Mouse (Mus musculus) liver, adult 2 months (tissue): ENCODE results near the gene Nccrp1. TPM values are rescaled to one million over a fixed set of nuclear protein-coding genes. Genes with fewer than 3 reads are reported as not detected.

ENCODE experiments used
- DNase-seq: peaks from one replicate; pipeline ENCODE4 v3.0.0-alpha.2; 2011; ENCODE audit warnings: low read depth, low spot score; ENCODE audit errors: extremely low read depth
- H3K27ac ChIP-seq: fragments of 200-500 bp; replicated peaks from 2 replicates; pipeline ENCODE4 v1.5.1; 2012; ENCODE audit warnings: low read depth, mild to moderate bottlenecking, control low read depth, inconsistent platforms, low read length; ENCODE audit not compliant: insufficient read depth
- H3K27me3 ChIP-seq: fragments of 200-500 bp; 2 replicates; pipeline ENCODE4 v1.6.1; 2012; ENCODE audit warnings: mild to moderate bottlenecking, moderate library complexity, low read length, inconsistent platforms; ENCODE audit not compliant: control insufficient read depth, insufficient read depth
- H3K36me3 ChIP-seq: fragments of 200-500 bp; 2 replicates; pipeline ENCODE4 v1.6.1; 2012; ENCODE audit warnings: low read length, inconsistent platforms; ENCODE audit not compliant: control insufficient read depth, insufficient read depth
- H3K4me1 ChIP-seq: fragments of 200-500 bp; 2 replicates; pipeline ENCODE4 v1.6.1; 2011; ENCODE audit warnings: low read length; ENCODE audit not compliant: control insufficient read depth, insufficient read depth
- H3K4me3 ChIP-seq: fragments of 200-500 bp; 2 replicates; pipeline ENCODE4 v1.5.1; 2011; ENCODE audit warnings: low read depth, mild to moderate bottlenecking, control low read depth, low read length, moderate library complexity; ENCODE audit not compliant: insufficient read depth
- H3K79me2 ChIP-seq: fragments of 200-500 bp; 2 replicates; pipeline ENCODE4 v1.6.1; 2012; ENCODE audit warnings: inconsistent platforms, mild to moderate bottlenecking, low read length, moderate library complexity; ENCODE audit not compliant: control insufficient read depth, insufficient read depth
- H3K9ac ChIP-seq: fragments of 200-500 bp; 2 replicates; pipeline ENCODE4 v1.6.1; 2012; ENCODE audit warnings: low read depth, mild to moderate bottlenecking, control low read depth, inconsistent platforms, low read length
- CTCF ChIP-seq: fragments of 200-500 bp; IDR thresholded peaks from 2 replicates; pipeline ENCODE4 v1.5.1; 2011; ENCODE audit warnings: low read depth, low read length, control low read depth
- POLR2A ChIP-seq: fragments of 200-500 bp; IDR thresholded peaks from 2 replicates; pipeline ENCODE4 v1.6.1; 2011; ENCODE audit warnings: low read length, control low read depth; ENCODE audit not compliant: insufficient read depth; ENCODE audit errors: extremely low read depth
- WGBS: fragments of 180-500 bp; shearing (Covaris S2); methylation state at CpG from one replicate; pipeline ENCODE4 v1.1.7; 2018; 5-methylcytosine and 5-hydroxymethylcytosine counted together
- polyA plus RNA-seq: library from polyadenylated mRNA; depleted of rRNA; stranded (reverse); fragments of >200 nt; gene quantifications from 2 replicates; pipeline ENCODE4 v1.2.3, GENCODE M21; 2012
- total RNA-seq: library from RNA; depleted of rRNA; stranded (reverse); fragments of >200 nt; gene quantifications from 2 replicates; pipeline ENCODE4 v1.2.3, GENCODE M21; 2014

Nccrp1 gene
- total and polyA plus RNA-seq, 2 experiments = 0.05 TPM; not detected in 1

DNA sequence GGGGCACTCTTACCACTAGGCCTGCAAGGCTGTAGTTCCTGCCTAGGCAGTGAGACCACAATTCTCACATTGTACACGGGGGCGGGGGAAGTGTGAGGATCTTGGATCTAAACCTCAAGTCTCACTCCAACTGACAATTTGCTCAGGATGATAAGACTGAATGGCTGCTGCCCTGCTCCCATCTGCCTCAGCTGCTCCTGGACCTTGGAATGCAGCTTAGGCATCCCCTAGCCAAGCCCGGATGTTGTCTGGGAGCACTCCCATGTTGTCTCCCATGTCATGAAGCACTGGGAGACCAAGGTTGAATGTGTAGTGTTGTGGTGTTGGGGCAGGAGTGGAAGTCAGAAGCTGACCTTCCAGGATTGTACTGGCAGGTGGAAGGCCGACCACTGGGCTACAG is 20.5 kb upstream of the Nccrp1 start:
- Histone ChIP-seq H3K9ac (no peak overlapping the region), H3K27me3 (no peaks in the 10 kb centered on the region), H3K4me3 (no peak overlapping the region), H3K79me2 (no peaks in the 10 kb centered on the region), H3K36me3 (no peaks in the 10 kb centered on the region), H3K27ac (no peak overlapping the region), H3K4me1 (peaks cover 11% of the 10 kb centered on the region)
- TF ChIP-seq CTCF (no peak), POLR2A (no peak)
- 87% methylated on average over 4 of the region's 4 CpGs for WGBS
- DNase-seq = no peak

DNA sequence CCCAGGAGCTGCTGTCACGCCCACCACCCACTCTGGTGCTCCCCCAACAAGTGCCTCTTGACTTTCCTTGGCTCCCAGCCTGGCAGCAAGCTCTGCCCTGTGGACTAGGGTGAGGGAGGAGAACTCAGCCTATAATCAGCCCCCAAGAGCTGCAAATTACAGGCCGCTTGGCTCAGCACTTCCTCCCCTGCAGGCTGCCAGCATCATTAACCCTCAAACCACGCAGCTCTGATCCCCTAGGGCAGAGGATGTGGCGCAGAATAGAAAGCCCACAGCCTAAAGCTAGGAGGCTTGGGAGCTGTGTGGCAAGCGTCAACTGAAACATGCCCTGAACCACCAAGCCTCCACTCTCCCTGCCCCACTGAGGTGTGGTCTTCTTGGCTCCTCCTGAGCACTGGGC is 18.4 kb upstream of the Nccrp1 start:
- Histone ChIP-seq H3K79me2 (no peaks in the 10 kb centered on the region), H3K4me3 (no peak overlapping the region), H3K27me3 (no peaks in the 10 kb centered on the region), H3K36me3 (0 out of 2 replicates have a peak, but pooled peaks cover 2% of the 10 kb centered on the region), H3K4me1 (peaks cover 5% of the 10 kb centered on the region; the same call in 1 of the 2 replicates), H3K9ac (no peak overlapping the region), H3K27ac (no peak overlapping the region)
- no peak for DNase-seq
- WGBS = 91% methylated on average over 5 of the region's 5 CpGs
- TF ChIP-seq CTCF = no peak
- no peak for TF ChIP-seq POLR2A

DNA sequence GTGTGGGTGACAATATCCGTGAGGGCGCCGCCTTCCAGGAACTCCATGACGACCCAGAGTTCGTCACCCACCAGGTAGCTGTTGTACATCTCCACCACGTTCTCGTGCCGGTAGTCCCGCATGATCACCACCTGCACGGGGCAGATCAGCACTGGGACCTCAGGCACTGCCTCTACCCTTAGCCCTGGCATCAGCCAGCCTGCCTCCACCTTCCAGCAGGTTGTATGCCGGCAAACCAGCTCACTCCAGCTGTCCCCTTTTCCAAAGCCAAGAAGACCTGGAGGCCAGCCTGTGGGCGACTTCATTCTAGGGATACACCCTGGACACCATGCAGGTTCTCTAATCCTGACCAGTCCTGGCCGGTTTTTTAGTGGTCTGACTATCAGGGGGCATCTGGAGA is 15.9 kb upstream of the Nccrp1 start:
- no peak for DNase-seq
- Histone ChIP-seq H3K36me3 (peaks cover 4% of the 10 kb centered on the region; the same call in 1 of the 2 replicates), H3K4me1 (no peaks in the 10 kb centered on the region), H3K4me3 (no peak overlapping the region), H3K9ac (no peak overlapping the region), H3K27ac (no peak overlapping the region), H3K27me3 (no peaks in the 10 kb centered on the region), H3K79me2 (no peaks in the 10 kb centered on the region)
- TF ChIP-seq POLR2A (no peak), CTCF (no peak)
- 97% methylated on average over 13 of the region's 13 CpGs for WGBS

DNA sequence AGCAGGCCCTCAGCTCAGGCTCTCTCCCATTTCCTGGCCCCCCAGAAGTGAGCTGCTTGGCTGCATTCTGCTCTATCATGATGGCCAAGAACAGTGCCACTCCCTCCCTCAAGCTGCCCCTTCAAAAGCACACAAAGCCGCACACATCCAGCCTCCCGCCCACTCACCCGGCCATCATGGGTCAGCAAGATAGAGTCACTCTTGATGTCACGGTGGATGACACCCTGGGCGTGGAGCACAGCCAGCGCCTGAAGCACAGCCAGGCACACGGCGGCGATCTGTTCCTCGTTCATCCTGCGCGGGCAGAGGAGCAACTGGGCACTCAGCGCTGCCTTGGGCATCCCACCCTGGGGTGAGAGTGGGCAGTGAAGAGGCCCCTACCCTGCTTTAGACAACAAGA is 15.3 kb upstream of the Nccrp1 start:
- H3K4me1 ChIP-seq = no peaks in the 10 kb centered on the region
- no peak overlapping the region for H3K27ac ChIP-seq
- peaks cover 4% of the 10 kb centered on the region; the same call in 1 of the 2 replicates for H3K36me3 ChIP-seq
- H3K27me3 ChIP-seq = no peaks in the 10 kb centered on the region
- H3K79me2 ChIP-seq = no peaks in the 10 kb centered on the region
- DNase-seq = no peak
- no peak overlapping the region for H3K9ac ChIP-seq
- no peak for TF ChIP-seq POLR2A
- no peak for TF ChIP-seq CTCF
- no peak overlapping the region for H3K4me3 ChIP-seq
- 83% methylated on average over 13 of the region's 13 CpGs for WGBS

DNA sequence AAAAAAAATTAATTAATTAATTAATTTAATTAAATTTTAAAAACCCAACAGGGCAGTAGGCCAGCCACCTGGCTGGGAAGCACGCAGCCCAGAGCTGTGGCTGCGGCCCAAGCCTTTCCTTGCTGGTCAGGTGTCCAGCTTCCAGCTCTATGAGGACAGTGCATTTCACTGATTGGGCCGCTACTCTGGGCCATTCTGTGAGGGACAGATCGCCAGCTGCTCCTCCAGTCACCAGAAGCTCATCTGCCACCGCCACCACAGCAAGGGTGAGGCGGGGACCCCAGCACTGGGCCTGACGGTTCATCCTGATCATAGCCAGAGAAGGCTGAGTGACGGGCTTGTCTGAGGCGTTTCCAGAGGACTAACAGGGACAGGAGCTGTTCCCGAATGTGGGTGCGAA is 14.9 kb upstream of the Nccrp1 start:
- Histone ChIP-seq H3K79me2 (no peaks in the 10 kb centered on the region), H3K36me3 (peaks cover 4% of the 10 kb centered on the region; the same call in 1 of the 2 replicates), H3K9ac (no peak overlapping the region), H3K4me1 (no peaks in the 10 kb centered on the region), H3K4me3 (no peak overlapping the region), H3K27ac (no peak overlapping the region), H3K27me3 (no peaks in the 10 kb centered on the region)
- DNase-seq = no peak
- 94% methylated on average over 11 of the region's 11 CpGs for WGBS
- no peak for TF ChIP-seq CTCF
- no peak for TF ChIP-seq POLR2A

DNA sequence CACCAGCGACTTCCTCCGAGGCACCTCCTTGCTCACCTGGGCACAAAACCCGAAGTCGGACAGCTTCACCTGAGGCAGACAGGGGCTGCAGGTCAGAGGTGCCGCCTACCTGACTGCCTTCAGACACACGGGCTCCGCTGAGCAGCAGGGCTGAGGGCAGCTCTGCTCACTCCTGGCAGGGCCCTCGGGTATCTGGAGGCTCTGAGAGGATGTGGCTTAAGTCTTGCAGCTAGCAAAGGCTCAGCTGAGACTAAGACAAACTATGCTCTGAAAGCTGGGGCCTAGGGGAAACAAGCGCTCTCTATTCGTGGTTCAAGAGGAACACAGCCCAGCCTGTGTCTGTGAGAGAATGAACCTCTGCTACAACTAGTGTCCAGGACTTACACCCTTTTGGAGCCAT is 13.8 kb upstream of the Nccrp1 start:
- no peak for DNase-seq
- H3K4me3 ChIP-seq = no peak overlapping the region
- H3K9ac ChIP-seq = no peak overlapping the region
- no peaks in the 10 kb centered on the region for H3K79me2 ChIP-seq
- H3K27me3 ChIP-seq = no peaks in the 10 kb centered on the region
- no peak overlapping the region for H3K27ac ChIP-seq
- TF ChIP-seq POLR2A = no peak
- TF ChIP-seq CTCF = no peak
- H3K4me1 ChIP-seq = no peaks in the 10 kb centered on the region
- peaks cover 4% of the 10 kb centered on the region; the same call in 1 of the 2 replicates for H3K36me3 ChIP-seq
- WGBS = 96% methylated on average over 10 of the region's 10 CpGs
